Mouse (Mus musculus) testis, adult 2 months (tissue): ENCODE results near the gene Eif2s3x.

Experiments
- CTCF ChIP-seq: fragments of 200-500 bp; IDR thresholded peaks from 2 replicates; pipeline ENCODE4 v1.5.1; 2012; ENCODE audit warnings: low read depth, mild to moderate bottlenecking, inconsistent platforms, low read length, moderate library complexity; ENCODE audit not compliant: control insufficient read depth, insufficient read depth, insufficient replicate concordance
- POLR2A ChIP-seq: fragments of 200-500 bp; IDR thresholded peaks from 2 replicates; pipeline ENCODE4 v1.6.1; 2012; ENCODE audit warnings: low read depth, mild to moderate bottlenecking, inconsistent platforms, low read length, moderate library complexity; ENCODE audit not compliant: control insufficient read depth

DNA sequence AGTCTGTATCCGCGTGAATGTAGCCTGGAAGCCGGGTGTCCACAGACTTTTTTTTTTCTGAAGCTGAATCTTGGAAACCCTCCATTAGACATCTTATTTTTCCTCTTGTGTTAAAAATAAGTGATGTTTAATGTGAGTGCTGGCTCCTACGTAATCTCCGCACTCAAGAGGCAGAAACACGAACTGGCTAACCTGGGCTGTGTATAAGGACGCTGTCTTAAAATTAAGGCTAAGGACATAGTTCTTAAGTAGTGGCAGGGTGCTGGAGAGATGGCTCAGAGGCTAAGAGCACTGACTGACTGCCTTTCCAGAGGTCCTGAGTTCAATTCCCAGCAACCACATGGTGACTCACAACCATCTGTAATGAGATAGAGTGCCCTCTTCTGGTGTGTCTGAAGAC lies 722 bp upstream of the Eif2s3x start:
- no peak for TF ChIP-seq CTCF
- no peak for TF ChIP-seq POLR2A
